Mouse (Mus musculus) midbrain, postnatal 0 days (tissue): ENCODE measurements around the gene Nt5dc2. TPM values are rescaled to one million over a fixed set of nuclear protein-coding genes. Genes with fewer than 3 reads are reported as not detected.

Experiments
- ATAC-seq: fragments of 200-750 bp; cut with Nextera tagmentation; 2 replicates; pipeline ENCODE4 v1.8.0; 2017; ENCODE audit warnings: moderate number of reproducible peaks, mild to moderate bottlenecking, moderate TSS enrichment, moderate library complexity; ENCODE audit not compliant: low FRiP score
- DNase-seq: peaks from one replicate; pipeline ENCODE4 v3.0.0-alpha.2; 2015; ENCODE audit warnings: low spot score
- H3K27ac ChIP-seq: fragments of 300-500 bp; sonication (generic); 2 replicates; pipeline ENCODE4 v1.5.1; 2014; ENCODE audit warnings: low read depth, mild to moderate bottlenecking, low read length, mixed read lengths
- H3K27me3 ChIP-seq: fragments of 300-500 bp; sonication (generic); 2 replicates; pipeline ENCODE4 v1.6.1; 2014; ENCODE audit warnings: low read length, control low read depth, mixed read lengths; ENCODE audit not compliant: insufficient read depth
- H3K36me3 ChIP-seq: fragments of 300-500 bp; sonication (generic); 2 replicates; pipeline ENCODE4 v1.6.1; 2014; ENCODE audit warnings: low read length, control low read depth, mixed read lengths; ENCODE audit not compliant: insufficient read depth
- H3K4me1 ChIP-seq: fragments of 300-500 bp; sonication (generic); 2 replicates; pipeline ENCODE4 v1.6.1; 2014; ENCODE audit warnings: mild to moderate bottlenecking, control low read depth, antibody characterized with exemption, low read length, mixed read lengths; ENCODE audit not compliant: insufficient read depth
- H3K4me2 ChIP-seq: fragments of 300-500 bp; sonication (generic); 2 replicates; pipeline ENCODE4 v1.6.1; 2014; ENCODE audit warnings: low read depth, mild to moderate bottlenecking, low read length, mixed read lengths; ENCODE audit not compliant: poor library complexity, severe bottlenecking
- H3K4me3 ChIP-seq: fragments of 300-500 bp; sonication (generic); 2 replicates; pipeline ENCODE4 v1.5.1; 2014; ENCODE audit warnings: low read depth, mild to moderate bottlenecking, low read length, moderate library complexity
- H3K9ac ChIP-seq: fragments of 300-500 bp; sonication (generic); replicated peaks from 2 replicates; pipeline ENCODE4 v1.6.1; 2014; ENCODE audit warnings: mild to moderate bottlenecking, low read length, moderate library complexity, mixed read lengths; ENCODE audit not compliant: poor library complexity, severe bottlenecking
- H3K9me3 ChIP-seq: fragments of 300-500 bp; sonication (generic); 2 replicates; pipeline ENCODE4 v1.6.1; 2016; ENCODE audit warnings: low read length, control low read depth
- CTCF ChIP-seq: IDR thresholded peaks from 2 replicates; pipeline ENCODE4 v1.5.1; 2016; ENCODE audit warnings: antibody characterized with exemption, mild to moderate bottlenecking
- WGBS: fragments of 180-500 bp; shearing (Covaris S2); extraction: QIAGEN DNeasy Blood & Tissue Kit; methylation state at CpG from one replicate; pipeline ENCODE4 v1.1.7; 2014; 5-methylcytosine and 5-hydroxymethylcytosine counted together
- polyA plus RNA-seq: library from polyadenylated mRNA; unstranded; fragments of >200 nt; fragmentation: Nextera tagmentation; extraction: Ambion mirVana; gene quantifications from 2 replicates; pipeline ENCODE4 v1.2.1, GENCODE M21; 2015
- total RNA-seq: library from RNA; depleted of rRNA; stranded (reverse); fragments of >200 nt; gene quantifications from 2 replicates; pipeline ENCODE4 v1.2.3, GENCODE M21; 2014

The Nt5dc2 gene
- total and polyA plus RNA-seq, 2 experiments from 2014 or later = 132 to 171 TPM

DNA sequence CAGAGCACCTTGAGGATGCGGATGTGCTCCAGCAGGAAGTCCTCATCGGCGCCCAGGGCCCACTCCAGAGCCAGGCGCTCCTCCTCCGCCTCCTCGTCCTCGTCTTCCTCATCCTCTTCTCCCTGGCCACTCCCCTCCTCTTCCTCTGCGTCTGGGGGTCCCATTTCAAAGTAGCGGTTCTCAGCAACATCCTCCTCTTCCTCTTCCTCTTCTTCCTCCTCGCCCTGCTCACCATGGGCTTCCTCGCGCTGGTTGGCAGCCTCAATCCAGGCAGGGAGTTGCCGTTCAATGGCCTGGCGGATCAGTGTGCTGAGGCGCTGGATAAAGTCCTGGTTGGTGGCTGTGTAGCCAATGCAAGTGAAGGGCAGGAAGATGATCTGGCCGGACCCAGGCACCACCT, 46.4 kb downstream of the Nt5dc2 start:
- DNase-seq (no peak), ATAC-seq (no peak)
- Histone ChIP-seq H3K4me2 (no peak overlapping the region), H3K9ac (no peak overlapping the region), H3K4me1 (no peaks in the 10 kb centered on the region), H3K9me3 (no peaks in the 10 kb centered on the region), H3K36me3 (peaks cover 86% of the 10 kb centered on the region), H3K4me3 (no peak overlapping the region), H3K27ac (no peak overlapping the region), H3K27me3 (no peaks in the 10 kb centered on the region)
- WGBS = 88% methylated on average over 16 of the region's 16 CpGs
- no peak for TF ChIP-seq CTCF

DNA sequence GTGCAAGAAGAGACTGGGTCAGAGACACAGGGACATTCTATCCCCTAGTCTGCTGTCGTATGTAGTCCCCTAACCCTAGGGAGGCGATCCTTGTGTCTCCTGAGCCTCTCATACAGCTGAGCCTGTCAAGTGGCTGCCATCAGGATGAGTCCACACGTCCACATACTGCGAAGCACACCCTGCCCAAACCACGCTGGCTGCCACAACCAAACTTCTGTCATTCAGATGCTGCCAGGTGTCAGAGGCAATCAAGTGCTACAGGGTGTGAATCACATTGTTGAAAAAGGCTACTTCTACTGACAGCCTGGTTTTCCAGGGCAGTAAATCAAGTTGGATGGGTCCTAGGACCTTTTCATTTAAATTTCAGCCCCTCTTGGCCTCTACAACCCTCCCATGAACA, 46.9 kb downstream of the Nt5dc2 start:
- 93% methylated on average over 5 of the region's 5 CpGs for WGBS
- Histone ChIP-seq H3K27me3 (no peaks in the 10 kb centered on the region), H3K36me3 (peaks cover 86% of the 10 kb centered on the region), H3K9ac (no peak overlapping the region), H3K4me2 (no peak overlapping the region), H3K27ac (no peak overlapping the region), H3K9me3 (no peaks in the 10 kb centered on the region), H3K4me3 (no peak overlapping the region), H3K4me1 (no peaks in the 10 kb centered on the region)
- ATAC-seq = no peak
- no peak for DNase-seq
- no peak for TF ChIP-seq CTCF

DNA sequence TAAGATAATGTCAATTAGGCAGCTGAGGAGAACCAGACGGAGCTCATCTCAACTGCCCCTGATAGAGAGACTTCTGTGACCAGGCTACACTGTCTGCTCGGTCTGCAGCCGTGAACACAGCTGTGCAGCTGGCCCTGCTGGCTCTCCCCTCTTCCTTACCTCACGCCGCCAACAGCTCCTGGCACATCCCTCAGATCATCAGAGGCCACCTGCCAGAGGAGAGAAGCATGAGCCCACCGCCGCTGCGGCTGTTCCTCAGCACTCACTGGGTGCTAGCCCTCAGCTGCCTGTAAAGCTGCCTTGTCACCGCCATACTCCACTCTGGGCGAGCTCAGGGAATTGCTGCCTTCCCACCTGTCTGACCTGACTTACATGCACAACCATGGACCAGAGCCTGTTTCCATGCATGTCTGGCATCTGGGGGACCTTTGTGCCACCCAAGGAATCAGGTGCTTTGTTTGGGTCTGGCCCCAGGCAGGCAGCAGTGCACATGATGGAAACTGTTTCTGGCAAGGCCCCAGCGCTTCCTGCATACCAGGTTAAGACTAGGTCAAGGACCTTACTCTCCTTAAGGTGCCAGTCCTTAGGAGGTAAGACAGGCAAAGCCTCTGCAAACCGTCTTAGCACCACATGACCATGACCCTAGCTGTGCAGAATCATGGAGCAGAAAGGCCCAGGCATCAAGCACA, 49.0 kb downstream of the Nt5dc2 start:
- ATAC-seq (no peak), DNase-seq (no peak)
- no peak overlapping the region for H3K4me2 ChIP-seq
- no peak for TF ChIP-seq CTCF
- H3K27ac ChIP-seq = no peak overlapping the region
- no peaks in the 10 kb centered on the region for H3K9me3 ChIP-seq
- no peak overlapping the region for H3K4me3 ChIP-seq
- 91% methylated on average over 12 of the region's 12 CpGs for WGBS
- H3K9ac ChIP-seq = no peak overlapping the region
- H3K4me1 ChIP-seq = no peaks in the 10 kb centered on the region
- peaks cover 85% of the 10 kb centered on the region for H3K36me3 ChIP-seq
- no peaks in the 10 kb centered on the region for H3K27me3 ChIP-seq

DNA sequence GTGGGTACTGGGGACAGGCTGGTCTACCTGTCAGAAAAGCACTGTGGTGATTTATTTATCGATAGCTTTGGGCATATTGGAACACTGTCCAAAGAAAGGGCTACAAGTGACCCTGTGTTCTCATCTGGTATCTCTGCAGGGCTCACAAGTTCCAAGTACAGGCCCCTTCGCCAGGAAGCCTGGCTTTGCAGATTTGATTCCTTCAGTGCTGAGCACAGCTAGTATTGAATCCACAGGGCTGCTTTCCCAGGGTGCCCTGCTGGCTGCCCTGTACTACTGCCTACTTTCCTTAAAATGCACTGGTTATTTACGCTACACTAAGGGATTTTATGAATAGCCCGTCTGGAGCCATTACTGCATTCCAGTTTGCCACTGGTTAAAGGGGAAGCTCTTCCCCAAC, 50.7 kb downstream of the Nt5dc2 start:
- 86% methylated on average over 4 of the region's 4 CpGs for WGBS

DNA sequence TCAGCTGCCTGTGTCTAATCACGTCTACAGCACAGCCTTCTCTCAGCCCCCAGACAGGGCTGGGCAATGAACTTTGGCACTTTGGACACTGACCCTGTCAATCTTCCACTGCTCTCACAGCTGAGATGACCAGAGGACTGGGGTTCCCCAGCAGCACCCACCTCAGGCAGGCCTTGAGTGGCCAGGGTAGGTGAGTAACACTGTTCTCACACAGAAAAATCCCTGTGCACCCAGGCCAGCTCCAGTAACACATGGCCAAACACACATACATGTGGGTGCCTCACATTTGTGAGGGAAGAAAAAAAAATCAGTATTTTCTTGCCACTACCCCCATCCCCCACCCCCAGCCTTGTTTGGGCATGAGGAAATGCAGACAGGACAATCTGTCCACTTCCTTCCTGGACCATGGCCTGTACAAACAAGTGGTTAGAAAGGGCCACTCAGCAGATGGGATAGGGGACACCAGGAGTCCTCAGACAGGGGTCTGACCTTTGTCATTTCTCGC, 52.0 kb downstream of the Nt5dc2 start:
- no peak overlapping the region for H3K4me2 ChIP-seq
- TF ChIP-seq CTCF = no peak
- H3K9me3 ChIP-seq = no peaks in the 10 kb centered on the region
- no peaks in the 10 kb centered on the region for H3K27me3 ChIP-seq
- H3K9ac ChIP-seq = no peak overlapping the region
- ATAC-seq (no peak), DNase-seq (no peak)
- 73% methylated on average over 2 of the region's 2 CpGs for WGBS
- H3K27ac ChIP-seq = no peak overlapping the region
- H3K4me1 ChIP-seq = no peaks in the 10 kb centered on the region
- H3K36me3 ChIP-seq = peaks cover 81% of the 10 kb centered on the region
- no peak overlapping the region for H3K4me3 ChIP-seq

More for the DNA sequence above, 50.7 kb downstream of the Nt5dc2 start:
- TF ChIP-seq CTCF = no peak
- no peak overlapping the region for H3K4me2 ChIP-seq
- H3K4me3 ChIP-seq = no peak overlapping the region
- peaks cover 82% of the 10 kb centered on the region for H3K36me3 ChIP-seq
- no peaks in the 10 kb centered on the region for H3K4me1 ChIP-seq
- no peaks in the 10 kb centered on the region for H3K9me3 ChIP-seq
- H3K27ac ChIP-seq = no peak overlapping the region
- ATAC-seq = no peak
- no peaks in the 10 kb centered on the region for H3K27me3 ChIP-seq
- no peak overlapping the region for H3K9ac ChIP-seq
- DNase-seq = no peak

DNA sequence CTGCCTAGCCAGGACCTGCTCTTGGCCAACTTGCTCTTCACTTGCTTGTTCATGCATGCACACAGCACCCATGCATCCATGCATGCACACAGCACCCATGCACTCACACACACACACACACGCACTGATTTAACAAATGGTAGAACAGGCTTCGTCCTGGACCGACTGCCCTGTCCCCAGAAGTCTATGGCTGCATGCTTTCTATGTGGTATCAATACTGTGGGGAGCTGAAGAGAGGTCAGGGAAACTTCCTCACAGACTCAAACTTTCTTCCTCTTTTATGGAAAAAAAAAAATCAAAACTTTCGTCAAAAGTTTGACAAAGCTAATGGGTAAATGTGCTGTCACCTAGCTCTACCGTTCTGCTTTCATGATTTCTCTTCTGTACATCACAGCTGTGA, 52.7 kb downstream of the Nt5dc2 start:
- Histone ChIP-seq H3K4me2 (no peak overlapping the region), H3K9me3 (no peaks in the 10 kb centered on the region), H3K4me3 (no peak overlapping the region), H3K36me3 (peaks cover 84% of the 10 kb centered on the region), H3K27me3 (no peaks in the 10 kb centered on the region), H3K9ac (no peak overlapping the region), H3K27ac (no peak overlapping the region), H3K4me1 (no peaks in the 10 kb centered on the region)
- DNase-seq (no peak), ATAC-seq (no peak)
- TF ChIP-seq CTCF = no peak
- 87% methylated on average over 5 of the region's 5 CpGs for WGBS
